Mouse (Mus musculus) limb, embryonic 15.5 days (tissue): ENCODE data around the gene Trnau1ap. TPM values are rescaled to one million over a fixed set of nuclear protein-coding genes. Genes with fewer than 3 reads are reported as not detected.
A peak's percentile ranks its signal among the peaks of the same experiment; 100 is the strongest.

Experiments used
- ATAC-seq: fragments of 200-750 bp; cut with Nextera tagmentation; 2 replicates; pipeline ENCODE4 v1.8.0; 2017; ENCODE audit warnings: low read depth, moderate TSS enrichment; ENCODE audit not compliant: insufficient number of reproducible peaks, low FRiP score, low TSS enrichment
- H3K27ac ChIP-seq: fragments of 300-500 bp; sonication (generic); 2 replicates; pipeline ENCODE4 v1.5.1; 2015; ENCODE audit warnings: moderate library complexity, mild to moderate bottlenecking, inconsistent platforms
- H3K27me3 ChIP-seq: fragments of 300-500 bp; sonication (generic); 2 replicates; pipeline ENCODE4 v1.6.1; 2015; ENCODE audit warnings: inconsistent platforms
- H3K36me3 ChIP-seq: fragments of 300-500 bp; sonication (generic); 2 replicates; pipeline ENCODE4 v1.6.1; 2015; ENCODE audit warnings: inconsistent platforms
- H3K4me1 ChIP-seq: fragments of 300-500 bp; sonication (generic); 2 replicates; pipeline ENCODE4 v1.6.1; 2015; ENCODE audit warnings: inconsistent platforms
- H3K4me2 ChIP-seq: fragments of 300-500 bp; sonication (generic); 2 replicates; pipeline ENCODE4 v1.6.1; 2015; ENCODE audit warnings: mild to moderate bottlenecking, inconsistent platforms
- H3K4me3 ChIP-seq: fragments of 300-500 bp; sonication (generic); 2 replicates; pipeline ENCODE4 v1.5.1; 2015; ENCODE audit warnings: mild to moderate bottlenecking, inconsistent platforms
- H3K9ac ChIP-seq: fragments of 300-500 bp; sonication (generic); 2 replicates; pipeline ENCODE4 v1.6.1; 2015; ENCODE audit warnings: inconsistent platforms
- H3K9me3 ChIP-seq: fragments of 300-500 bp; sonication (generic); 2 replicates; pipeline ENCODE4 v1.6.1; 2016; ENCODE audit warnings: inconsistent platforms
- WGBS: fragments of 180-500 bp; shearing (Covaris S2); methylation state at CpG from one replicate; pipeline ENCODE4 v1.1.7; 2015; 5-methylcytosine and 5-hydroxymethylcytosine counted together
- polyA plus RNA-seq: library from polyadenylated mRNA; unstranded; fragments of >200 nt; fragmentation: Nextera tagmentation; extraction: Ambion mirVana; gene quantifications from 2 replicates; pipeline ENCODE4 v1.2.1, GENCODE M21; 2015

Trnau1ap gene
- polyA plus RNA-seq, 1 experiment from 2014 or later, result 61.4 TPM

GRCm38 (mm10) chr4:132352739-132353138 lies 23.4 kb upstream of the Trnau1ap start:
- Histone ChIP-seq H3K27me3 (no peaks in the 10 kb centered on the region), H3K27ac (peak overlapping the region; percentile 96), H3K4me3 (peak overlapping the region; percentile 75), H3K9me3 (no peaks in the 10 kb centered on the region), H3K4me1 (peaks cover 17% of the 10 kb centered on the region), H3K36me3 (peaks cover 34% of the 10 kb centered on the region), H3K4me2 (peak overlapping the region; percentile 67), H3K9ac (peak overlapping the region; percentile 86)
- 0% methylated on average over 14 of the region's 14 CpGs for WGBS
- no peak for ATAC-seq

- no peaks in the 10 kb centered on the region for H3K9me3 ChIP-seq
- peak overlapping the region; percentile 67 for H3K4me2 ChIP-seq
- no peaks in the 10 kb centered on the region for H3K27me3 ChIP-seq
- H3K36me3 ChIP-seq, result peaks cover 20% of the 10 kb centered on the region; the same call in 1 of the 2 replicates
- H3K27ac ChIP-seq, result peak overlapping the region; percentile 19; the same call in 1 of the 2 replicates
- ATAC-seq, result no peak
- no peak overlapping the region for H3K9ac ChIP-seq
- 39% methylated on average over 1 of the region's 1 CpGs for WGBS
- H3K4me3 ChIP-seq, result peak overlapping the region; percentile 75
- peaks cover 17% of the 10 kb centered on the region for H3K4me1 ChIP-seq
Measured at GRCm38 (mm10) chr4:132351401-132351800, 22.1 kb upstream of the Trnau1ap start.

- H3K27ac ChIP-seq, result 0 out of 2 replicates have a peak overlapping the region, but pooled peaks have one; percentile 19
- peaks cover 16% of the 10 kb centered on the region; the same call in 1 of the 2 replicates for H3K36me3 ChIP-seq
- no peaks in the 10 kb centered on the region for H3K9me3 ChIP-seq
- H3K9ac ChIP-seq, result no peak overlapping the region
- H3K4me2 ChIP-seq, result no peak overlapping the region
- 73% methylated on average over 3 of the region's 3 CpGs for WGBS
- H3K27me3 ChIP-seq, result no peaks in the 10 kb centered on the region
- no peak for ATAC-seq
- H3K4me3 ChIP-seq, result no peak overlapping the region
- peaks cover 17% of the 10 kb centered on the region for H3K4me1 ChIP-seq
Measured at GRCm38 (mm10) chr4:132350854-132351253, 21.5 kb upstream of the Trnau1ap start.

GRCm38 (mm10) chr4:132350123-132350740 lies 20.9 kb upstream of the Trnau1ap start:
- Histone ChIP-seq H3K27me3 (no peaks in the 10 kb centered on the region), H3K4me1 (peaks cover 17% of the 10 kb centered on the region), H3K9ac (no peak overlapping the region), H3K27ac (peak overlapping the region; percentile 22; the same call in 1 of the 2 replicates), H3K36me3 (peaks cover 16% of the 10 kb centered on the region; the same call in 1 of the 2 replicates), H3K9me3 (no peaks in the 10 kb centered on the region), H3K4me3 (no peak overlapping the region), H3K4me2 (no peak overlapping the region)
- 49% methylated on average over 2 of the region's 2 CpGs for WGBS
- no peak for ATAC-seq

- 64% methylated on average over 3 of the region's 3 CpGs for WGBS
- H3K36me3 ChIP-seq, result peaks cover 16% of the 10 kb centered on the region; the same call in 1 of the 2 replicates
- no peaks in the 10 kb centered on the region for H3K9me3 ChIP-seq
Measured at GRCm38 (mm10) chr4:132349495-132350122, 20.3 kb upstream of the Trnau1ap start.

GRCm38 (mm10) chr4:132346661-132347060 lies 17.3 kb upstream of the Trnau1ap start:
- Histone ChIP-seq H3K4me1 (peaks cover 30% of the 10 kb centered on the region), H3K4me2 (no peak overlapping the region), H3K36me3 (peaks cover 16% of the 10 kb centered on the region; the same call in 1 of the 2 replicates), H3K27ac (no peak overlapping the region), H3K9ac (no peak overlapping the region), H3K9me3 (no peaks in the 10 kb centered on the region), H3K27me3 (no peaks in the 10 kb centered on the region), H3K4me3 (no peak overlapping the region)
- ATAC-seq, result no peak
- WGBS, result 55% methylated on average over 2 of the region's 3 CpGs

More at GRCm38 (mm10) chr4:132349495-132350122, 20.3 kb upstream of the Trnau1ap start:
- ATAC-seq, result no peak
- peaks cover 20% of the 10 kb centered on the region for H3K4me1 ChIP-seq
- H3K27ac ChIP-seq, result peak overlapping the region; percentile 22
- H3K4me2 ChIP-seq, result no peak overlapping the region
- no peak overlapping the region for H3K9ac ChIP-seq
- no peak overlapping the region for H3K4me3 ChIP-seq
- H3K27me3 ChIP-seq, result no peaks in the 10 kb centered on the region

GRCm38 (mm10) chr4:132346261-132346660 lies 16.9 kb upstream of the Trnau1ap start:
- Histone ChIP-seq H3K27ac (no peak overlapping the region), H3K9me3 (no peaks in the 10 kb centered on the region), H3K4me3 (no peak overlapping the region), H3K9ac (no peak overlapping the region), H3K4me1 (peaks cover 26% of the 10 kb centered on the region), H3K36me3 (peaks cover 12% of the 10 kb centered on the region; the same call in 1 of the 2 replicates), H3K27me3 (no peaks in the 10 kb centered on the region), H3K4me2 (no peak overlapping the region)
- WGBS, result 86% methylated on average over 4 of the region's 4 CpGs
- ATAC-seq, result no peak

- no peak for ATAC-seq
- Histone ChIP-seq H3K4me2 (no peak overlapping the region), H3K9ac (no peak overlapping the region)
Measured at GRCm38 (mm10) chr4:132345843-132346212, 16.5 kb upstream of the Trnau1ap start.

GRCm38 (mm10) chr4:132345135-132345842 lies 16.0 kb upstream of the Trnau1ap start:
- ATAC-seq, result peak; percentile 82
- under 1% methylated on average over 82 of the region's 83 CpGs for WGBS
- Histone ChIP-seq H3K4me1 (peaks cover 22% of the 10 kb centered on the region), H3K9ac (peak overlapping the region; percentile 54), H3K27ac (peak overlapping the region; percentile 52), H3K36me3 (peaks cover 8% of the 10 kb centered on the region), H3K27me3 (no peaks in the 10 kb centered on the region), H3K4me3 (peak overlapping the region; percentile 62), H3K9me3 (no peaks in the 10 kb centered on the region), H3K4me2 (peak overlapping the region; percentile 95)

More at GRCm38 (mm10) chr4:132345843-132346212, 16.5 kb upstream of the Trnau1ap start:
- Histone ChIP-seq H3K27me3 (no peaks in the 10 kb centered on the region), H3K36me3 (peaks cover 8% of the 10 kb centered on the region; the same call in 1 of the 2 replicates), H3K27ac (no peak overlapping the region), H3K4me1 (peaks cover 22% of the 10 kb centered on the region), H3K9me3 (no peaks in the 10 kb centered on the region), H3K4me3 (peak overlapping the region; percentile 62)
- 47% methylated on average over 5 of the region's 5 CpGs for WGBS

GRCm38 (mm10) chr4:132344403-132345134 lies 15.2 kb upstream of the Trnau1ap start:
- WGBS, result 3% methylated on average over 13 of the region's 13 CpGs
- no peaks in the 10 kb centered on the region for H3K27me3 ChIP-seq
- peak overlapping the region; percentile 54 for H3K9ac ChIP-seq
- H3K27ac ChIP-seq, result no peak overlapping the region
- H3K4me1 ChIP-seq, result peaks cover 22% of the 10 kb centered on the region
- H3K9me3 ChIP-seq, result no peaks in the 10 kb centered on the region
- peaks cover 15% of the 10 kb centered on the region for H3K36me3 ChIP-seq
- no peak for ATAC-seq
- peak overlapping the region; percentile 95 for H3K4me2 ChIP-seq
- H3K4me3 ChIP-seq, result peak overlapping the region; percentile 62

GRCm38 (mm10) chr4:132341451-132341850 lies 12.1 kb upstream of the Trnau1ap start:
- H3K9ac ChIP-seq, result no peak overlapping the region
- H3K4me1 ChIP-seq, result peaks cover 22% of the 10 kb centered on the region
- H3K9me3 ChIP-seq, result no peaks in the 10 kb centered on the region
- no peak overlapping the region for H3K27ac ChIP-seq
- no peaks in the 10 kb centered on the region for H3K27me3 ChIP-seq
- no peak overlapping the region for H3K4me3 ChIP-seq
- ATAC-seq, result no peak
- H3K4me2 ChIP-seq, result no peak overlapping the region
- WGBS, result 88% methylated on average over 3 of the region's 3 CpGs
- H3K36me3 ChIP-seq, result peaks cover 41% of the 10 kb centered on the region
